Mouse (Mus musculus): ENCODE measurements around the gene Klf3. TPM values are rescaled to one million over a fixed set of nuclear protein-coding genes. Genes with fewer than 3 reads are reported as not detected.

Klf3 gene
- total RNA-seq, 2 experiments from 2014 or later, result 28.4 to 35.8 TPM

GRCm38 (mm10) chr5:64802143-64802542 is 1.0 kb upstream of the Klf3 start:
- Histone ChIP-seq H3K27ac (peak overlapping the region; percentile 96), H3K4me3 (peak overlapping the region; percentile 75)
- DNase-seq (ENCODE audit: extremely low spot score in 1 of 2, low spot score in 2 of 2), result no peak
- intact Hi-C loops (cut with DNase I), result loop anchor here (2.0 kb wide), 1 partner anchor 101 kb away; no protein-coding TSS in a partner anchor
- TF ChIP-seq CTCF (IDR thresholded peaks at IDR 0.05), result no peak

- H3K27ac ChIP-seq, result peak overlapping the region; percentile 96
- H3K4me3 ChIP-seq, result peak overlapping the region; percentile 75
- TF ChIP-seq CTCF (IDR thresholded peaks at IDR 0.05), result no peak
- intact Hi-C loops (cut with DNase I), result loop anchor here (2.0 kb wide), 1 partner anchor 103 kb away; no protein-coding TSS in a partner anchor
- peak; percentile 33 to 42 for DNase-seq (ENCODE audit: extremely low spot score in 1 of 2, low spot score in 2 of 2)
Measured at GRCm38 (mm10) chr5:64803720-64804462, 703 bp downstream of the Klf3 start.

GRCm38 (mm10) chr5:64805131-64805872 is 2.1 kb downstream of the Klf3 start:
- Histone ChIP-seq H3K4me3 (peak overlapping the region; percentile 75), H3K27ac (peak overlapping the region; percentile 96)
- DNase-seq (ENCODE audit: extremely low spot score in 1 of 2, low spot score in 2 of 2), result no peak
- intact Hi-C loops (cut with DNase I), result no loop called here
- TF ChIP-seq CTCF (IDR thresholded peaks at IDR 0.05), result no peak

- no peak for DNase-seq (ENCODE audit: extremely low spot score in 1 of 2, low spot score in 2 of 2)
- Histone ChIP-seq H3K4me3 (peak overlapping the region; percentile 75), H3K27ac (peak overlapping the region; percentile 96)
- intact Hi-C loops (cut with DNase I), result no loop called here
- no peak for TF ChIP-seq CTCF (IDR thresholded peaks at IDR 0.05)
Measured at GRCm38 (mm10) chr5:64805873-64806505, 2.8 kb downstream of the Klf3 start.

GRCm38 (mm10) chr5:64806600-64806999 is 3.4 kb downstream of the Klf3 start:
- Histone ChIP-seq H3K27ac (peak overlapping the region; percentile 59), H3K4me3 (no peak overlapping the region; the same call in 1 of the 2 replicates)
- intact Hi-C loops (cut with DNase I), result no loop called here
- DNase-seq (ENCODE audit: extremely low spot score in 1 of 2, low spot score in 2 of 2), result no peak
- TF ChIP-seq CTCF (IDR thresholded peaks at IDR 0.05), result no peak

DNA sequence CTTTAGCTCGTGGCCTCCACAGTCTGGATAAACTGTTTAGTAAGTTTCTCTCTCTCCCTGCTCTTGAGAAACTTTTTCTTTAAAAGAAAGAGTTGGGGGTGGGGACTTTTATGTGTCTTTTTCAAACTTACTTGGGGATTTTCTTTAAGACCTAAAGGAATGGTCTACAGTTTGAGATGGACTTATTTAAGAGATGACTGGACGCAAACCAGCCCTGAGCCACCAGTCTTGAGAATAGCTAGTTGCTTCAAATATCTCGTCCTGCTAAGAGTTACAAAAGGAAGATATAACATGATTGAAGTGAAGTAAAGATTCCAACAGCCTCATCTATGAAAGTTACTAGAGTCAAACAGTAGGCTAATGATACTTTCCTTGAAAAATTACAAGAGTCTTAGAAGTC is 4.0 kb downstream of the Klf3 start:
- TF ChIP-seq CTCF (IDR thresholded peaks at IDR 0.05), result no peak
- intact Hi-C loops (cut with DNase I), result no loop called here
- DNase-seq (ENCODE audit: extremely low spot score in 1 of 2, low spot score in 2 of 2), result no peak
- Histone ChIP-seq H3K4me3 (no peak overlapping the region), H3K27ac (0 out of 2 replicates have a peak overlapping the region, but pooled peaks have one; percentile 4)

DNA sequence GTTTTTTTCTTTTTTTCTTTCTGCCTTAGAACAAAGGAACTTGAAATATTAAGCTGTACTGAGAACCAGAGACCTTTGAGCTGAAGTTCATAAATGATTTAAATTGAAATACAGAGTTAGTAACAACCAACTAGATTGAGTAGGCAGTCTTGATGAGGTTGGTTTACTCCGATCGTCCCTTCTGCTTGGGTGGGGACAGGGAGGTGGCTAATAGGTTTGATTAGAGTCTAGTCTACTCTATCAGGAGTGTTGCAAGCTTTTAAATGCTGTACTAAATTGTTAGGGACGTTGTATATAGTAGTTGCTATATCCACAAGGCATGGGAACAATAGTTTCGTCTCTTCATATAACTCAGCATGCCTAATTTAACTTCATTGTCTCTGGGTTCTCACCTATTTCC is 4.4 kb downstream of the Klf3 start:
- no peak for DNase-seq (ENCODE audit: extremely low spot score in 1 of 2, low spot score in 2 of 2)
- TF ChIP-seq CTCF (IDR thresholded peaks at IDR 0.05), result no peak
- intact Hi-C loops (cut with DNase I), result no loop called here
- Histone ChIP-seq H3K27ac (no peak overlapping the region), H3K4me3 (no peak overlapping the region)

- Histone ChIP-seq H3K27ac (peak overlapping the region; percentile 0; the same call in 1 of the 2 replicates), H3K4me3 (no peak overlapping the region)
- TF ChIP-seq CTCF (IDR thresholded peaks at IDR 0.05), result no peak
- intact Hi-C loops (cut with DNase I), result no loop called here
- no peak for DNase-seq (ENCODE audit: extremely low spot score in 1 of 2, low spot score in 2 of 2)
Measured at GRCm38 (mm10) chr5:64808106-64809010, 5.2 kb downstream of the Klf3 start.

DNA sequence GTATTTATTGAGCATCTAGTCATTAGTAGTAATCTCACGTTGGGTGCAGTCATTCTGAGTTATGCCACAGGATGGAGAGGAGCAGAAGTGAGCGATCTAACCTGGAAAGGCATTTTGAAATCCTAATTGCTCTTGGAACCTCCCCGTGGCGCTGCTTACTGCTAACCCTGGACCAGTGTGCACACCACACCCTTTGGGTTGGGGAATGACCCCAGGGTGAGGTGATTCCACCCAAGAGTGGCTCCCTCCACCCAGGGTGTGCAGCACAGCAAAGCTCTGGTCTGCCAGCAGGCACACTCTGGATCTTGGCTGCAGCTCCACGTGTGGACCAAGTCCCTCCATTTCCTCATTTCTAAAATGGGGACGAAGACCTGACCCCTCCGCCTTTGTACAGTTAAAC is 6.1 kb downstream of the Klf3 start:
- no peak overlapping the region for H3K4me3 ChIP-seq
- peak overlapping the region; percentile 33; the same call in 1 of the 2 replicates for H3K27ac ChIP-seq
- intact Hi-C loops (cut with DNase I), result no loop called here
- DNase-seq (ENCODE audit: extremely low spot score in 1 of 2, low spot score in 2 of 2), result no peak
- no peak for TF ChIP-seq CTCF (IDR thresholded peaks at IDR 0.05)

GRCm38 (mm10) chr5:64809864-64810263 is 6.7 kb downstream of the Klf3 start:
- no peak for TF ChIP-seq CTCF (IDR thresholded peaks at IDR 0.05)
- DNase-seq (ENCODE audit: extremely low spot score in 1 of 2, low spot score in 2 of 2), result no peak
- Histone ChIP-seq H3K4me3 (no peak overlapping the region), H3K27ac (peak overlapping the region; percentile 33; the same call in 1 of the 2 replicates)
- intact Hi-C loops (cut with DNase I), result no loop called here

Measured in left cerebral cortex, adult 2 months (tissue).